Mouse (Mus musculus) hindbrain, embryonic 12.5 days (tissue): ENCODE results near the gene Spo11. TPM values are rescaled to one million over a fixed set of nuclear protein-coding genes. Genes with fewer than 3 reads are reported as not detected.

Experiments used
- ATAC-seq: fragments of 200-750 bp; cut with Nextera tagmentation; 2 replicates; pipeline ENCODE4 v1.8.0; 2017; ENCODE audit warnings: moderate TSS enrichment; ENCODE audit not compliant: low FRiP score
- H3K27ac ChIP-seq: fragments of 300-500 bp; sonication (generic); 2 replicates; pipeline ENCODE4 v1.5.1; 2016; ENCODE audit warnings: mild to moderate bottlenecking
- H3K27me3 ChIP-seq: fragments of 300-500 bp; sonication (generic); 2 replicates; pipeline ENCODE4 v1.6.1; 2016; ENCODE audit warnings: mild to moderate bottlenecking
- H3K36me3 ChIP-seq: fragments of 300-500 bp; sonication (generic); 2 replicates; pipeline ENCODE4 v1.6.1; 2016; ENCODE audit warnings: mild to moderate bottlenecking
- H3K4me1 ChIP-seq: fragments of 300-500 bp; sonication (generic); 2 replicates; pipeline ENCODE4 v1.6.1; 2016
- H3K4me2 ChIP-seq: fragments of 300-500 bp; sonication (generic); replicated peaks from 2 replicates; pipeline ENCODE4 v1.6.1; 2016; ENCODE audit warnings: mild to moderate bottlenecking
- H3K4me3 ChIP-seq: fragments of 300-500 bp; sonication (generic); 2 replicates; pipeline ENCODE4 v1.5.1; 2016; ENCODE audit warnings: mild to moderate bottlenecking
- H3K9ac ChIP-seq: fragments of 300-500 bp; sonication (generic); 2 replicates; pipeline ENCODE4 v1.6.1; 2016; ENCODE audit warnings: mild to moderate bottlenecking, moderate library complexity
- H3K9me3 ChIP-seq: fragments of 300-500 bp; sonication (generic); replicated peaks from 2 replicates; pipeline ENCODE4 v1.6.1; 2016; ENCODE audit warnings: mild to moderate bottlenecking
- WGBS: fragments of 180-500 bp; shearing (Covaris S2); methylation state at CpG from one replicate; pipeline ENCODE4 v1.1.7; 2016; 5-methylcytosine and 5-hydroxymethylcytosine counted together
- polyA plus RNA-seq: library from polyadenylated mRNA; unstranded; fragments of >200 nt; fragmentation: Nextera tagmentation; extraction: Ambion mirVana; gene quantifications from 2 replicates; pipeline ENCODE4 v1.2.1, GENCODE M21; 2016

The Spo11 gene
- polyA plus RNA-seq, 1 experiment from 2014 or later, result 0.50 TPM

- H3K4me3 ChIP-seq, result no peak overlapping the region
- no peak for ATAC-seq
- no peak overlapping the region for H3K4me2 ChIP-seq
- H3K36me3 ChIP-seq, result 0 out of 2 replicates have a peak, but pooled peaks cover under 1% of the 10 kb centered on the region
- no peaks in the 10 kb centered on the region for H3K9me3 ChIP-seq
- H3K4me1 ChIP-seq, result peaks cover 6% of the 10 kb centered on the region
- H3K27ac ChIP-seq, result no peak overlapping the region
- no peaks in the 10 kb centered on the region for H3K27me3 ChIP-seq
- 87% methylated on average over 3 of the region's 3 CpGs for WGBS
- H3K9ac ChIP-seq, result no peak overlapping the region
Measured at GRCm38 (mm10) chr2:173040803-173041202, 63.3 kb downstream of the Spo11 start.

DNA sequence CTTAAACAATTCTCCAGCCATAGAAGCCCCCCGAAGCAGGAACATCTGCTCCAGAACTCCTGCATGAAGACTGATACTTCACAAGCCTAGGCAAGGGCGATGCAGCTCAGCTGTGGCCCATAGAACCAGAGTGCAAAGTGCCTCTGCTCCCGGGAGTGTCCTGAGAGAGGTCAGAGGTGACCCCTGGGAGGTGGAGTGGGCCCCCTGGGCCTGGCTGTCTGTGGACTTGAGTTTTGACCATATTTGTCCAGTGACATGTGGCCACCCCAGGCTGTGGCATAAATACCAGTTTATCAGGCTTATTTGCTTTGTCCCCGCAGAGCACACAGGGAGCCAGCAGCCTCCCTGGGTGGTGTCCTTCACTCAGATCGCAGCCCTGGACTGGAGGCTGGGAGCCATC, 63.7 kb downstream of the Spo11 start:
- Histone ChIP-seq H3K36me3 (no peaks in the 10 kb centered on the region), H3K9me3 (no peaks in the 10 kb centered on the region), H3K4me3 (no peak overlapping the region), H3K4me2 (no peak overlapping the region), H3K9ac (no peak overlapping the region), H3K4me1 (peaks cover 6% of the 10 kb centered on the region), H3K27me3 (no peaks in the 10 kb centered on the region), H3K27ac (no peak overlapping the region)
- 72% methylated on average over 5 of the region's 5 CpGs for WGBS
- ATAC-seq, result no peak

GRCm38 (mm10) chr2:173041893-173042292, 64.4 kb downstream of the Spo11 start:
- Histone ChIP-seq H3K36me3 (no peaks in the 10 kb centered on the region), H3K27ac (no peak overlapping the region), H3K4me2 (no peak overlapping the region), H3K9ac (no peak overlapping the region), H3K4me1 (peaks cover 6% of the 10 kb centered on the region), H3K27me3 (0 out of 2 replicates have a peak, but pooled peaks cover 2% of the 10 kb centered on the region), H3K9me3 (no peaks in the 10 kb centered on the region), H3K4me3 (no peak overlapping the region)
- ATAC-seq, result no peak
- WGBS, result 80% methylated on average over 1 of the region's 1 CpGs

GRCm38 (mm10) chr2:173042504-173043162, 65.1 kb downstream of the Spo11 start:
- no peak overlapping the region for H3K27ac ChIP-seq
- no peak overlapping the region for H3K4me3 ChIP-seq
- no peaks in the 10 kb centered on the region for H3K36me3 ChIP-seq
- peaks cover 6% of the 10 kb centered on the region for H3K4me1 ChIP-seq
- ATAC-seq, result no peak
- H3K4me2 ChIP-seq, result no peak overlapping the region
- WGBS, result 63% methylated on average over 11 of the region's 11 CpGs
- no peaks in the 10 kb centered on the region for H3K9me3 ChIP-seq
- no peak overlapping the region for H3K9ac ChIP-seq
- H3K27me3 ChIP-seq, result 0 out of 2 replicates have a peak, but pooled peaks cover 2% of the 10 kb centered on the region

Other genes with a start within 250 kb of the Spo11 start
- 18.3 and 19.0 TPM in 2 replicates for gene Bmp7, start 37.4 kb upstream of the Spo11 start, polyA plus RNA-seq
- gene Rae1, start 22.4 kb downstream of the Spo11 start, polyA plus RNA-seq, result 111 and 126 TPM in 2 replicates
- gene Rbm38, start 42.8 kb downstream of the Spo11 start, polyA plus RNA-seq, result 38.9 and 44.8 TPM in 2 replicates
- gene Ctcfl, start 141.8 kb downstream of the Spo11 start, polyA plus RNA-seq, result 0.14 TPM in 2 replicates
- gene Pck1, start 175.3 kb downstream of the Spo11 start, polyA plus RNA-seq, result not detected in 2 replicates
- gene Zbp1, start 241.2 kb downstream of the Spo11 start, polyA plus RNA-seq, result 0.28 TPM in 1 of 2 replicates, not detected in the other